Mouse (Mus musculus): ENCODE data around the gene Rras2. TPM values are rescaled to one million over a fixed set of nuclear protein-coding genes. Genes with fewer than 3 reads are reported as not detected.
A peak's percentile ranks its signal among the peaks of the same experiment; 100 is the strongest.

Gene Rras2
- polyA plus RNA-seq, 3 experiments from 2014 or later: 3.3 to 5.3 (median 4.5) TPM

DNA sequence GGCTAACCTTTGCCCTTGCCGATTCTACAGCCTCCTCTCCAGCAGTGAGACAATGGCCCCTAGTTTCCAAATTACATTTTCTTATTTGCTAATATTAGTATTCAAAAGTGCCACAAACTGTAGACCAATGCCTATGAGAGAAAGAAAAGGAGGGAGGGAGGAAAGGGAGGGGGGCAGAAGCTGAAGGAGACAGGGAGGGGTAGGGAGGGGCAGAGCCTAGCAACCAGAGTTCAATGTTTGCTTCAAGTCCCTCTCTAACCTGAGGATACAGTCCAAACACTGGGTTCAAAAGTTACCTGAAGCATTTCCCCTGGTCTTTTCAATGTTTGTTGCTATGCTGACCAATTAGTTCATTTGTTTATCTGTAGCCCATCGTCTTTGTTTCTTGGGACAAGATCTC lies 7.1 kb downstream of the Rras2 start:
- ATAC-seq: no peak

DNA sequence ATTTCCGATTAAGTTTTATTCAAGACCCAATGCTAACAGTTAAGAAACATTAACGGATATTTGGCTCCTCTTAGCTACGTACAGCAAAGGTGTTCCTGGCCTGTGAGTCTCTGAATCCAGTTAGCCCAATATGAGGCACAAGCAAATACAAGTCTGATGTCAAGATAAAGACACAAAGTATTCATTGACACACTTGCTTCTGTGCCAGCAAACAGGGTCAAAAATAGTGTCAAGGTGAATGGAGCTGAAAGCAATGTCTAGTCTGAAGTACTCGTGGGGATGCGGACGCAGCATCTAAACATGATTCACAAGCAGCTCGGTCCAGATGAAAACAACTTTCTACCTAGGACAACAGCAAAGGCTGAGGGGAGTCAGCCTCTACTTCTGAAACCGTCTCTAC lies 11.7 kb downstream of the Rras2 start:
- no peak for ATAC-seq

DNA sequence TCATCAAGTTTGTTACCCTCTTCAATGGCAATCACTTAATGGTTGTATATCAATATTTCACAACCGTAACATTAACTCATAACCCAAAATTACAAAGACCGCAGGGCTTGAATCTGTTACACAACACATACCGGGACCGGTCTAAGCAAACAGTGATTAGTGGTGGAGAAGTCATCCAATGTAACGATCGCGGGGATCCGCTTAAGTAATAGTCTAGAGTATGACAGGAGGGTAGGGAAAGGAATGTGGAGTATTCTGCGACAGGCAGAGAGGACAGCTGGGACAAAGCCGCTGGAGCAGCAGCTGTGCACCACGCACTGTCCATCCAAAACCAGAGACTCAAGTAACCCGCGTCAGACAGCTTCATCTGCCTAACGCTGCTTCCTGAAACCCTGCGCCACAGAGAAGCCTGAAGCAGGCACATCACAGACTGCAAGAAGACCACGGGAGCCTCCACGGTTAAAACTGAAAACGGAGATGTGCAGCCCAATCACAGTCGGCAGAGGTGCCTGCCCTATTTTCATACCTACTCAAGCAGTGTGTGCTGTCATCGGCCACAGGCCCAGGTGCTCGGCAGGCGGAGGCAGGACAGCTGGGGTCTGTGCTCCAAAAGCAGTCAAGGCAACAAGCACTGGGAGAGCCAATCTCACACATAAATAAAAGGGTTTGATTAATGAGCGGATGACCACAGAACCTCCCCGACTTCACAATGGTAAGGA lies 13.8 kb downstream of the Rras2 start:
- ATAC-seq: peak; percentile 28

DNA sequence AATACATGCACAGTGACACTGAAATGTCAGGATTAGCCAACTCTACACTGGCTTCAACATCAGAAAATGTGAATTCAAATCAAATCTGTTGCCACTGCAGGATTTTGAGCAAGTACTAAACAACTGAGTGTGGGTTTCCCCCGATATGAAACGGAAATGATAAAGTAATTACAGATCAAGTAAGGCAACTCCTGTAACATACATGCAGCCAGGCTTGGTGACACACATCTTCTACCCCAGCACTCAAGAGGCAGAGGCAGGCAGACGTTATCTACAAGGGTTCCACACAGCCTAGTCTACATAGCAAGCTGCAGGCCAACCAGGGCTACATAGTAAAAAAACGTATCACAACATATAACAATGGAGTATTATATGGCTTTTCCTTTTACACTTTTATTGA lies 14.4 kb downstream of the Rras2 start:
- ATAC-seq: peak; percentile 65

DNA sequence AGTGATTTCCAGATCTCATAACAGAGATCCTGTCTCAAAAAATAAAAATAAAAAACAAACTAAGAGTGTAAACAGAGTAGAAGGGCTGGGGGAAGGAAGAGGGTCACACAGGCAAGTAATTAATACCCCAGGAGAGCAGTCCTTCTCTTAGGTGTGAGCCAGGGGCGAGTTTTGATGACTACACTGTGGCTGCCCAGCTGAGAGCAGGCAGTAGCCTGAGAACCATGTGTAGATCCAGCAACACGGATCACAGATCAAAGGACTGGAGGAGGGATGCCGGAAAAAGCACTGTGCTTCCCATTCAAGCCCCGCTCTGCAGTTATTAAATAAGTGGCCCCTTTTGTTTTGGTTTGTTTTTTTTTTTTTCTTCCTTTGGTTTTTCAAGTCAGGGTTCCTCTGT lies 15.0 kb downstream of the Rras2 start:
- ATAC-seq: no peak

DNA sequence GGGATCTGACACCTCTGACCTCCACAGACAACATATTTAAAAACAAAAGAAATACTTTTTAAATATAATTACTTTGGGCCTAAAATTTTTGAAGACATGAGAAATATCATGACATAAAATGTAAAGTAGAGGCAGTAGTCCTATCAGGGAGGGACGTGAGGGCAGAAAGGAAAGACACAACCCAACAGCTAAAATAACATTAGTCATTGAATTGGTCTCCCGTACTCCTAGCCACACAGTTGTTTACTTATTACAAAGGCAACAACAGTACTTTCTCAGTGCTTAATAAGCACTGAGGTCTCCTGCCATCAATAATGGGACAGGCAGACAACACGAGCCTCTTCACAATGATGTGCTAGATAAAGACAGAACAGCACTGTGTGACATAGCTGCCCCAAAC lies 16.2 kb downstream of the Rras2 start:
- no peak for ATAC-seq

DNA sequence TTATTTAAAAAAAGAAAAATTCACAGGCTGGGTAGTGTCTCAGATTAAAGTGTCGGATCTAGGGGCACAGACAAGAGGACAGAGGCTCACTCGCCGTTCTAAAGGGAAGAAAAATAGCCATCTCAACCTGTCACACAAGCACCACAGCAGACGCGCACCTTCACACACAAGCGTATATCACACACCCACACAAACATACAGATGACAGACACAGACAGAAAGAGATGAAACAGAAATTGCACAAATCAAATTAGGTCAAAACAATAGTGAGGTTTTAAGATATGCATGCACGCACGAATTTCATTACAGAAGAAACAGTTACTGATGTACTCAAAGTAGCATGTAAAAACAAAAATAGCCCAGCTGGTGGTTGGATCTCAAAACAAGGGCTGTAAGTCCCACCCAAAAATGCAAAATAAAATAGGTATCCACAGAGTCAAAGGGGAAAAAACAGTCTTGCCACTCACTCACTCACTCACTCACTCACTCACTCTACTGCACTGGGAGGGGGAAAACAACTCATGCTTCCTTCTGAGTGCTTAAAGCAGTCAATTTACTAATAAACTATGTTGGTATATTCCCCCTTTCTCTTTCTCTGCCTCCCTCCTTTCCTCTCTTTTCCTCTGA lies 23.9 kb downstream of the Rras2 start:
- peak; percentile 32 for ATAC-seq

DNA sequence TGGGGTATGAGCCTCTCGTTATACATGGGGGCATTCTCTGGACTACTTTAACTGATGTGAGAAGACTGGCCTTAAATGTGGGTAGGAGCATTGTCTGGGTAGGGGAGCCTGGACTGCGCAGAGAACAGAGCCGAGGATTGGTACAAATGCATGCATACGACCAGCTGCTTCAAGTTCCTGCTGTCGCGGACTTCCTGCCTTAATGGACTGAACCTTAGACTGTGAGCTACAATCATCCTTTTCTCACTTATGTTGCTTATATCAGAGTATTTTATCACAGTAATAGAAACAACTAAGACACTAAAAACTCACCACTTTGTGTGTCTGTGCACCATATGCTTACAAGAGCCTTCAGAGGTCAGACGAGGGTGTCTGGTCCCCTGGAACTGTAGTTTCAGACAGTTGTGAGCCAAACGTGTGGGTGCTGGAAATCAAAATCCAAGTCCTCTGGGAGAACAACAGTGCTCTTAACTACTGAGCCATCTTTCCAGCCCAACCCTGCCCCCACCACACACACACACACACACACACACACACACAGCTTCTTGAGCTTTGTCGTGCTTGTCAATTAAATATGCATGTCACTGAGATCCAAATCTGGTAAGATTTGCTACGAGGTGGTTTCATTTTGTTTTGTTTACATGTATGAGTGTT lies 26.6 kb downstream of the Rras2 start:
- ATAC-seq: no peak

DNA sequence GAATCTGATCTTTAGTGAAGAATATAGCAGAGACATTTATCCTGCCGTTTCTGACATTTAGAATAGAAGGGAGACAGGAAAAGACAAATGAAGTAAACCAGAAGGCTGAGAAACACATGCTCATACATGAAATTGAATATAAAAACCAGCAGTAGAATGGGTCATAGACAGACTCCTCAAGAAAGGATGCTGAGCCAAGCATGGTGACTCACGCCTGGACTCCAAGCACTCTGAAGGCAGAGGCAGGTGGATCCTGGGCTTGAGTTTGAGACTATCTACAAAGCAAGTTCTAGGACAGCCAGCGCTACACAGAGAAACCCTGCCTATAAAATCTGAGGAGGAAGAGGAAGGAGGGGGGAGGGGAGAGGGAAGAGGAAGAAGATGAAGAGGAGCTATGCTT lies 27.4 kb downstream of the Rras2 start:
- ATAC-seq: no peak

DNA sequence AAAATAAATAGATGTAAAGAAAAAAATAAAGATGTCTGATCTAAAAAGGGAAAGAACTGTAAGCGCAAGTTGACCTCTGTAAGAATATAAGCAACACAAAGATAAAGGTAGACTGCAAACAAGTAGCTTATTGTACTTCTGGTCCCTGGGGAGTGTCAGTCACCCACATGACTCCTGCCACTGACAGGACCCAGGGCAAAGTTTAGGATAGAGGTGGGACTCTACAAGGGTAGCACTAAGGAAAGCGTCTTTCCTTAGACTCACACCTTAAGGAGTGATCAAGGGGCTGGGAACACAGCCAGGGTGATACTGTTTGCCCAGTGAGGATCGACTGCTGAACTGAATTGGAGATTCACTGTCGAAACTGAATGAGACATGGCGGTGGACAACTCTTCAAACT lies 28.7 kb downstream of the Rras2 start:
- ATAC-seq: no peak

DNA sequence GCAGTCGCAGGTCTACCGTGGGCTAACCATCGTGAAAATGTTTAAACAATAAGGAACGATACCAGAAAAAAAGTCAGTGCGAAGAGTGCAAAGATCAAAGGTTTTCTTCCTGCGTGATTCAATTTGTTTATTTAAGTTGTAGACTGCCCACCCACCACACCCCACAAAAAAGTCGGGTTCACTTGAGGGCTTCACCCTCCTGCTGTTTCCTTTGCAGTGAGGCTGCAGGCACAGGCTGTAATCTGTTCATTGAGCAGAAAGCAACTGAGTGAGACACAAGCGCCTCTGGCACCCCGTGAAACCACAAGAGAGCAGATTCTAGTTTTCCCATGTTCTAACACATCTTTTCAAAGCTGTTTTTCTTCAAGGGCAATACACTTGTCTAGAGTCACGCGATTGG lies 29.6 kb downstream of the Rras2 start:
- peak; percentile 62 for ATAC-seq

DNA sequence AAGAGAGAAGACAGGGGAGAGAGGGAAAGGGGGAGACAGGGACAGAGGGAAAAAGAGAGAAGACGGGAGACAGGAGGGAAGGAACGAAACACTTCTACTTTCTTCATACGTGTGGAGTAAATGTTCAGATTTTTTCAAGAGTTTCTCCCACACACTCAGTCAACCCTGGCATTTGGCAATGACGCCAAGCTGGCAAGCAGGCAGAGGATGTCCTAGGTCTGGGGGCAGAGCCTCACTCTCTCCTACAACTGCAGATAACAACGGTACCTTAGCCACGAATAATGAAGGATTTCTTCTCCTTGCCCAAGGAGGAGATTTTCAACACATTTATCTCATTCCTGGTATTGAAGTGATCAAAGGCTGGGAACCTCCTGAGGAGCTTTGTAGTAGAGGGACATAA lies 30.2 kb downstream of the Rras2 start:
- no peak for ATAC-seq

DNA sequence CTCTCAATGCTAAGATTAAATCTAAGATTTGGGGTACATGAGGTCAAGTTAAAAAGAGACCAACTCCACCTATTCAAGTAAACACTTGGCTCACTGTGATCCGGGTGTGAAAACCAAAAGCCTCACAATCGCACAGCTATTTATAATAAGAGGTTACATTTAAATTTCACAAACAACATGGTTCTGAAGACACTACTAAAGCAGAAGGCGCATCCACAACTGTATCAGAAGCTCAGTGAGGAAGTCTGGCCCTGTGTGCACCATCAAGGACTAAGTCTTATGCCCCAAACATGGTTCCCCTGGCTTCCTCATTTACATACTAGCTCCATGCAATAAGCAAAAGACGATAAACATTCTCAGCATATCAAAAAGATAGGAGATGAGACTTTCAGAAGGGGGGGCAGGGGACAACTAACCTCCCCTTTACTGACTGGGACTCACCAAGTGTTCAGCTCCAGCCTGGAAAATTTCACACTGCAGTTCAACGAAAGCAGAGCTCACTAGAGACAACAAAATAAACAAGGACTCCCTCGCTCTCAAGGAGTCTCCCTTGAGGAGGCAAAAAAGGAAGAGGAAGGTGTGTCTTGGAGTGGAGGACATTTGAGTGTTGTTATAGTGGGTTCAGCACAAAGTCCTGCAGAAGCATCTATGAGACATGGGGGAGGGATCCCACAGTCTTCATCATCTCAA lies 31.4 kb downstream of the Rras2 start:
- ATAC-seq: no peak

DNA sequence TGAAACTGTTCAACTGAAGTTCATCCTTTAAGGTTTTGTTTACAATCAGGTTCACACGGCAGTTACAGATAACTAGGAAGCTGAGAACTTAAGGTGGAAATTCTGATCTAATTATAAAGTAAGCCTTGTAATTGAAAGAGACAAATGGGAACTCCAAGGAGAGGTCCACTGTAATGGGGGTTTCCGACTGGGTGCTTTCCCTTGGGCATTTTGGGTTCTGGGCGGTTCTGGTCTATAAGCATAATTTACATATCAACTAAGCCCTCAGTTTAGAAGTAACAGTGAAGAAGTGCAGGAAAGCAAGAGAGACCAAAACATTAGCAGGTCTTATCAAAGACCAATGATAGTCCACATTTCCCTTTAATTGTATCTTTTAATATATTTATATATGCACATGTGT lies 33.8 kb downstream of the Rras2 start:
- ATAC-seq: peak; percentile 60

DNA sequence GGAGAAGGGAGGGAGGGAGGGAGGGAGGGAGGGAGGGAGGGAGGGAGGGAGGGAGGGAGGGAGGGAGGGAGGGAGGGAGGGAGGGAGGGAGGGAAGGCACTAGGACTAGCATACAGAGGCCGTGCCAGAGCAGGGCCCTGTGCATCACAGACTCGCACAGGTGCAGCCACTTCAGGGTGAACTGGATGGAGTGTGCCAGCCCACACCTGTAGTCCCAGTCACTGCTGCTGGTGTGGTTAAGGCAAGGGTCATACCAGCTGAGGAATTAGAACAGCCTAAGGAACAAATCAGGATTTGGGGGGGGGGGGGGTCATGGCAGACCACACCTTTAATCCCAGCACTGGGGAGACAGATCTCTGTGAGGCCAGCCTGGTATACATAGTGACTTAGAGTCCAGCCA lies 34.5 kb downstream of the Rras2 start:
- ATAC-seq: no peak

DNA sequence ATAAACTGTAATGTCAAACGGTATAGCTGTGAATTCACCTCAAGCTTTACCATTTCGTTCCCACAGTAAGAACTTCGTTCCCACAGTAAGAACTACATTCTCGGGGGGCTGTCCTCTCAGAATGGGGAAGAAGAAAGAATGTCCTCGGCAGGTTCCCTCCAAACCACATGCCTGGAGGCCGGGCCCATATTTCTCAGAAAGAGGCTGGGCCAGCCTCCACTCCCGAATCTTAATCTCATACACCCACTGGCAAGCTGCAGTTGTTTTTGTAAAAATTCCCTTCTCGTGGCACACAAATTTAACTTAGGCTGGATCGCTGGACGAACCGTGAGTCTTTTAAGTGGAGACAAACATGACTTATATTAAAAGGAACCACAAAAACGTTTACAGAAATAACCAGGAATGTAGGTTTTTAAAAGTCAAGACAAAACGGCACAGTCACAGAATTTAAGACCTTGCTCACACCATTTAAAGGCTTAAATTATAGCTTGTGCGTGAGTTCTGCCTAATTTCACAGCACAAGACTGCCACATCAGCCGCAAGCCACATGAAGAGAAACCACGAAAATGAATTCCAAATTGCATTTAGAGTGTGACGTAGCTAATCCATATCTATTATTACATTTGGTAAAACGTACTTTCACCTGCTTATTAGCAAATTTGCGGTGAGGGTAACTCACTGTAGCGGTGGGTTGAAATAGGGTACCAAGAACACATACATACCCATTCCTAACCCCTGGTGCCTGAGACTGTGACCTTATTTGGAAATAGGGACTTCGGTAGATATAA lies 35.8 kb downstream of the Rras2 start:
- no peak for ATAC-seq

DNA sequence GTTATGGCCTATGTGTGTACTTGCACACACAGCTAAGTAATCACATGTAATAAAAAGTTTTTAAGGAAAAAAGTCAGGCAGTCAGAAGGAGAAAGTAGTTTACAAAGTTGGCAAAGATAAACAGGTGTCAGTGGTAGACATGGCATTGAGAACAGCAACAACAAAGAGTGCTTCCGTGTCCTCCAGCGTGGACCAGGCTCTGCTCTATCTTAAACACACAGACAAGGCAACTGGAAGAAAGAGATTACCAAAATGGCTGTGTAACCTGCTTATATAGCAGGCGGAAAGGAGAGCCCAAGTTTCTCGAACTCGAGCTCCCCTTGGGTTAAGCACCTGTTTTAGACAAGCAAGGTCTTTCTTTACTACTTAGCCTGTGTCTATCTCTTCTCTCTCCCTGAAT lies 37.3 kb downstream of the Rras2 start:
- ATAC-seq: no peak

DNA sequence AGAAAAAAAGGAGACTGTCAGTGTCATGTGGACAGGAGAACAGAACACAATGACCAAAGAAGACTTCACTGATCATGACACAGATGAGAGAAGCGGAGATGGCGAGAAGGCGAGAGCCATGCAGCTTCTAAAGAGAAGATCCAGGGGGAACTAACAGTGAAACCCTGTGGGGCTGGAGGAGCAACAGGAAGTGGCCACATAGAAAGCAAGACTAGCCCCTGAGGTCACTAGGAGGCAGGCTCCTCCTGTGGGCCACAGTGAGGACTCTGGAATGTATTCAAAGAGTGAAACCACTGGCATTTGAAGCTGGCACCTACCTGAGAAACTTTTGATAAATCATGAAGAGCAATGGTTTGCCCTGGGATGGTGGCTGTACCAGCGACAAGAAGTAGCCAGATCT lies 38.2 kb downstream of the Rras2 start:
- no peak for ATAC-seq

DNA sequence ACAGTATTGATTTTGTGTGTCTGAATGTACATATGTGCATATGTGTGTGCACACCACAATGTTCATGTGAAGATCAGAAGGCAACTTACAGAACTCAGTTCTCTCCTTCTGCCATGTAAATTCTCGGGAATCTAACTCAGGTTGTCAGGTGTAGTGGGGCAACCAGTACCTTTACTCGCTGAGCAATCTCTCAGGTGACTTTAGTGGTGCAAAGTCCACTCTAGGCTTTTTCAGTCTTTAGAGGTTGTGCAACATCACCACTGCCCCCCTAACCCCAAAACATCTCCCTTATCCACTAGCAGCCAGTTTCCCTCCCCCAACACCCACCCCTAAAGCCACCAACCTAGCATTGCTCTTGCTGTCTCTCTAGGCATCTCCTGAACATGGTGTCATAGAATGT lies 43.0 kb downstream of the Rras2 start:
- ATAC-seq: no peak

DNA sequence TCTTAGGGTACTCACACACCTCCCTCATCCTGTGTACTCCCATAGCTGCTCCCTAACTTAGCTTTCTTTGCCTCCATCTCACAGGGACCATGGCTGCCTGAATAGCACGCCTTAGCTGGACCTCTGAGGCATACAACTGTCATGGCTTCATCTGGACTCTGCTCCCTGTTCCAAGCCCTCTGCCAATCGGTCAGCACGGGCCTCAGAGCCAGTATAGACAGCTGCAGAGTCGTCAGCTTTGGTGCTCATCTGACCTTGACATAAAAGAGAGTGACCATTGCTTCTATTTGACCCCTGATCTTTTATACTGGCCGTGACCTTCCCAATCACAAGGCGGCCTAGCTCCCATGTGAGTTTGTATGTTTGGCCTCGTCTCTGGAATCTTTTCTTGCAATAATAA lies 43.4 kb downstream of the Rras2 start:
- no peak for ATAC-seq

DNA sequence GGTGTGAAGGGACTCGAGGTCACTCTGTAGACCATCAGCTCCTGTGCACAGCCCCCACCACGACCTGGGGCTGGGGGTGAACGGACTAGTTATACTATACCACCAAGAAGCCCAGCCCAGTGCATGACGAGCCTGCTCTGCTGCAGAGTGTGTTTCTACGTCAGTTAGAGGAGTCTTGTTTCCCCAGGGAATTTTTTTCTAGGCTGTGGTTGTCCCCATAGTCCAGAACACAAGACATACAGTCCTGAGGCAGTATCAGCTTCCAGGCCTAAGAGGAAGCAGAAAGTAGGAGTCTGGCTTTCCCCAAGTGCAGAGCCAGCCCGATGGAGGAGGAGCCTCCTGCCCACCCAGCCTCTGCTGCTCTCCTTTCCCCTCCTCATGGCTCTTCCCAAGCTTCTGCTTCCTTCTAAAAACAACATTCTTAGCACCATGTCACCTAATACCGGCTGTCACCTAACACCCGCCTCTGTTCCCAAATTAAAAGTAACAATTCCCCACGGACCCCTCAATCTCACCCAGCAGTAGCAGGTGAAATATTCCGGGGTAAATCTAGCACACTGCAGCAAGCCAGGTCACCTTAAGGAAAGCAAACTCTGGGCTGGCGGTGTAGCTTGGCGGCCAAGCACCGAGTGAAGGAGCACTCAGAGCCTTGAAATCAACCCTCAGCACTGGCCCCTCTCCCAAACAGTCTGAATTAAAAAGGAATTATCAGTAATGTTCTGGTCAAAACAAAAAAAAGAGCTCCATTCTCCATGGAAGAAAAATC lies 45.5 kb downstream of the Rras2 start:
- ATAC-seq: no peak

DNA sequence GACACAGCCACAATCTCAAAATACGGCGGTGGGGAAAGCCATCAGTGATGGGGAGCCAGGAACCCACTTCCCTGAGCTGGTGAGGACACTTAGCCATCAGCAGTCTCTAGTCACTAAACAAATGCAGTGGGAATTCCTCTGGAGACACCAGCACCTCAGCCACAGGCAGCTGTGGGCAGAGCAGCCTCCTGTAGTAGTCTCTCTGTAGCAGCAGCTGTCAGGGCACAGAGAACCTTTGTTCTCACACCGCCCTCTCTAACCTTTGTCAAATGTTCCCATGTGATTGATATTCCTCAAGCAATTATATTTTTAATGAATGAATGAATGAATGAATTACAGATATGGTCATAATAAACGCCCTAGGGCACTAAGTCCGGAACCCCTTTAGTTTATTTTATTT lies 46.2 kb downstream of the Rras2 start:
- no peak for ATAC-seq

Measured in inflammation-experienced regulatory T-cells, adult 6 months (primary cell).